Mouse (Mus musculus) ES-E14 (cell line): ENCODE data around the gene Csk.

Experiments used
- CHD2 ChIP-seq: IDR thresholded peaks from 2 replicates; pipeline ENCODE4 v1.6.1; 2014; ENCODE audit warnings: mild to moderate bottlenecking, low read depth, low read length, inconsistent platforms
- HCFC1 ChIP-seq: IDR thresholded peaks from 2 replicates; pipeline ENCODE4 v1.6.1; 2012; ENCODE audit warnings: low read length, inconsistent platforms, borderline replicate concordance; ENCODE audit not compliant: insufficient read depth
- MAFK ChIP-seq: IDR thresholded peaks from 2 replicates; pipeline ENCODE4 v1.6.1; 2014; ENCODE audit warnings: mild to moderate bottlenecking, low read depth, low read length, inconsistent platforms; ENCODE audit not compliant: insufficient read depth
- ZNF384 ChIP-seq: IDR thresholded peaks from 2 replicates; pipeline ENCODE4 v1.6.1; 2012; ENCODE audit warnings: low read depth, low read length, inconsistent platforms

- TF ChIP-seq MAFK, result no peak
- TF ChIP-seq CHD2, result no peak
- TF ChIP-seq HCFC1, result no peak
- TF ChIP-seq ZNF384, result no peak
Observed at GRCm38 (mm10) chr9:57589224-57590126, 64.0 kb downstream of the Csk start, which contains the start of gene Ulk3.
